Mouse (Mus musculus) retina, adult 2 months (tissue): ENCODE data around the gene B4galnt1.

Source experiments
- DNase-seq: peaks from one replicate; pipeline ENCODE4 v3.0.0-alpha.2; 2012; ENCODE audit warnings: low read depth, low spot score

Gene B4galnt1

GRCm38 (mm10) chr10:127170002-127170401 is 5.0 kb downstream of the B4galnt1 start:
- DNase-seq: no peak

GRCm38 (mm10) chr10:127170837-127171272 is 5.8 kb downstream of the B4galnt1 start:
- DNase-seq: no peak

- DNase-seq: no peak
Observed at GRCm38 (mm10) chr10:127171631-127172200, 6.7 kb downstream of the B4galnt1 start.

- no peak for DNase-seq
Observed at GRCm38 (mm10) chr10:127173148-127174065, 8.4 kb downstream of the B4galnt1 start.

GRCm38 (mm10) chr10:127174170-127174569 is 9.1 kb downstream of the B4galnt1 start:
- DNase-seq: no peak

GRCm38 (mm10) chr10:127176228-127176627 is 11.2 kb downstream of the B4galnt1 start:
- no peak for DNase-seq

- no peak for DNase-seq
Observed at GRCm38 (mm10) chr10:127176756-127177155, 11.7 kb downstream of the B4galnt1 start.

GRCm38 (mm10) chr10:127177235-127177634 is 12.2 kb downstream of the B4galnt1 start:
- DNase-seq: no peak

- DNase-seq: peak; percentile 69
Observed at GRCm38 (mm10) chr10:127177719-127178118, 12.7 kb downstream of the B4galnt1 start.

- DNase-seq: no peak
Observed at GRCm38 (mm10) chr10:127178286-127179027, 13.4 kb downstream of the B4galnt1 start.

GRCm38 (mm10) chr10:127179871-127180694 is 15.1 kb downstream of the B4galnt1 start, which contains the start of gene Slc26a10:
Slc26a10 (minus strand) TSS chr10:127180645.
- no peak for DNase-seq

GRCm38 (mm10) chr10:127180695-127181047 is 15.6 kb downstream of the B4galnt1 start:
- DNase-seq: no peak

- DNase-seq: no peak
Observed at GRCm38 (mm10) chr10:127181566-127181965, 16.5 kb downstream of the B4galnt1 start.

- no peak for DNase-seq
Observed at GRCm38 (mm10) chr10:127182624-127183023, 17.6 kb downstream of the B4galnt1 start.

- DNase-seq: no peak
Observed at GRCm38 (mm10) chr10:127183759-127184158, 18.7 kb downstream of the B4galnt1 start.

GRCm38 (mm10) chr10:127185101-127185500 is 20.1 kb downstream of the B4galnt1 start:
- no peak for DNase-seq

GRCm38 (mm10) chr10:127185506-127185905 is 20.5 kb downstream of the B4galnt1 start:
- no peak for DNase-seq

- no peak for DNase-seq
Observed at GRCm38 (mm10) chr10:127186451-127186850, 21.4 kb downstream of the B4galnt1 start.

- no peak for DNase-seq
Observed at GRCm38 (mm10) chr10:127187371-127188078, 22.5 kb downstream of the B4galnt1 start.

GRCm38 (mm10) chr10:127188079-127188453 is 23.0 kb downstream of the B4galnt1 start:
- no peak for DNase-seq
